Mouse (Mus musculus) pancreas, adult 10 weeks (tissue): ENCODE measurements around the gene 4930518I15Rik. TPM values are rescaled to one million over a fixed set of nuclear protein-coding genes. Genes with fewer than 3 reads are reported as not detected.

Experiments used
- polyA plus RNA-seq: library from polyadenylated mRNA; stranded (reverse); fragments of 350-450 nt; fragmentation: Illumina TruSeq; extraction: RNeasy Lipid Tissue Mini Kit (QIAGEN cat#74804); gene quantifications from one replicate; pipeline ENCODE4 v1.2.3, GENCODE M21; 2015; ENCODE audit warnings: low read depth, low replicate concordance; ENCODE audit not compliant: insufficient read depth

4930518I15Rik gene
- polyA plus RNA-seq, result not detected

DNA sequence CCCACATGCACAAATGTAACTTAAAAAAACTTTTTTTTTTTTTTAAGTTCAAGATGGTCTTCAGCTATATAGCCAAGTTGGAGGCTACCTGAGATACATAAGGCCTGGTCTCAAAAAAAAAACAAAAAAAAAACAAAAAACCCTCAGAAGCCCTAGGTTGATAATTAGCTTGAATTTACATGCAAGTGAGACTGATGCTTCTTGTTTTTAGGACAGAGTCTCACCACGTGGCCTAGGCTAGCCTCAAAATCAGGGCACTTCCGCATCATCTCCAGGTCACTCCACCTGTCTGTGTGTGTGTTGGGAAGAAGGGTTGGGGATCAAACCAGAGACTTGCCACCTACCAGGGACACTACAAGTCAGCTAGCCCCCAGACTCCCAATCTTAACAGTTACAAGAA lies at the start of gene 4930518I15Rik:
Gene 4930518I15Rik, minus strand, starts transcription at position 112 of the 400 bp plus-strand sequence.

DNA sequence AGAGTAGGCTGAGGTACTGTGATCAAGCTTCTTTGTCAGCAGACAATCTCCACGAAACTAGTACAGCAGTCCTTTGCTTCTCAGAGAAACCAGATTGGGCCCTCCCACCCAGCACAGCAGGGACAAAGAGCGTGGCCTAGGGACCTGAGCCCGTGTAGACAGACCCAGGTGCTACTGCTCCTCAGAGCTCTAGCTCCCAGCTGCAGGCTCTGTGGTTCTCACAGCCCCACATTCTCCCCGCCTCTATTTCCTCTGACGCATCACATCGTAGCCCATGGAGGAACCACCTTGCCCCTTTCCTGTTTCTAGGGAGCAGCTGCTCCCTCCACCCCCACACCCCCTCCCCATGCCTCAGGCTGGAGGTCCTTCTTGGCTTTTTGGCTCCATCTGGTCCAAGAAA lies 29.3 kb upstream of the 4930518I15Rik start, which contains the start of gene Sla2:
Gene Sla2, minus strand, starts transcription at position 176 of the 400 bp plus-strand sequence.

GRCm38 (mm10) chr2:156862772-156863486 lies 5.2 kb upstream of the 4930518I15Rik start, which contains the start of gene Rab5if:
Rab5if (plus strand) TSS chr2:156863128.

DNA sequence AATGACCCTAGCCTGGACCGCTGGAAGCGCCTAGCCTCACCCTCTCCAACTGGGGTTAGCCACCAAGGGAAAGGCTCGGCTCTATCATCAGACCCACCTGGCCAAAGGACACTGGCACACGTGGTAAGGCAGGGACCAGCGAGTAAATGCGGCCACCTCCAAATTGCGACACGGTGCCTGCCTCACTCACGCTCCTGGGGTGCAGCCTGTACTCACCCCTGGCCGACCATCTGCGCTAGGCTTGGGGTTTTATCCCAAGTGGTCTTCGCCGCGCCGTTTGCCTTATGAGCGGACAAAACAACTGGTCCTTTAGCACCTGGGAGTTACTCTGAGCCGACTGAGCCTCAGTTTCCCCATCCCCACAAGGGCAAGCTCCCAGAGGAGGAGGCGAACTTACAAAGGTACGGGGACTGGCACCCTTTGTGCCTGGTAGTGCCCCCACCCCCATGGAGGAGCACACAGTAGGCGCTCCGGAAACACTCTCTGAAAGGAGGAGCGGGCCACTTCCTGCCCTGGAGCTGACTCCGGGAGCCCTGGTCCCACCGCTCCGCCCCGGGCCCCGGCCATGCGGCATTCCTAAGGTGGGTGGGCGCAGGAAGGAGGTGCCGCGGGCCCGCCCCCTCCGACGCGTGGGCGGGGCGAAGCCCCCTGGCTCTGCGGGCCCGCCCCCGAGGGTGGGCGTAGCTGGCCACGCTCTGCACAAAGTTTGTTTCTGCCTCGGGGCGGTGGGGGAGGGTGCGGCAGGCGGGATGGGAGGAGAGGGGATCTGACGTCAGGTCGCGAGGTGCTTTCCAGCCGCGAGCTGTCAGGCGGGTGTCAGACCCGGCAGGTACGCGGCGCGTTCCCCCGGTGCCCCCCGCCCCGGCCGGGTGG lies 18.2 kb downstream of the 4930518I15Rik start, which contains the start of gene Tgif2:
Gene Tgif2, plus strand, starts transcription at position 689 of the 873 bp plus-strand sequence.

Other genes starting within 250 kb of the 4930518I15Rik start
- 28.9 TPM for gene Dlgap4, start 244.2 kb downstream of the 4930518I15Rik start, polyA plus RNA-seq
- 73.9 TPM for gene Myl9, start 82.5 kb downstream of the 4930518I15Rik start, polyA plus RNA-seq
- 0.79 TPM for gene Tgif2, start 17.9 kb downstream of the 4930518I15Rik start, polyA plus RNA-seq
- gene Rab5if, start 5.2 kb upstream of the 4930518I15Rik start, polyA plus RNA-seq, result 23.2 TPM
- gene Sla2, start 29.2 kb upstream of the 4930518I15Rik start, polyA plus RNA-seq, result not detected
- gene Ndrg3, start 134.1 kb upstream of the 4930518I15Rik start, polyA plus RNA-seq, result 12.7 TPM
- 0.52 TPM for gene Dsn1, start 149.2 kb upstream of the 4930518I15Rik start, polyA plus RNA-seq
- 2.4 TPM for gene Soga1, start 221.3 kb upstream of the 4930518I15Rik start, polyA plus RNA-seq
- gene Tldc2, start 229.1 kb upstream of the 4930518I15Rik start, polyA plus RNA-seq, result not detected